Mouse (Mus musculus): Measurements from ENCODE around the gene Bcl2a1a. TPM values are rescaled to one million over a fixed set of nuclear protein-coding genes. Genes with fewer than 3 reads are reported as not detected.
"Not testable (repeated sequence)": the region's sequence is repeated elsewhere in the genome, so short reads cannot be mapped to it uniquely, and the experiment has no call there.

The Bcl2a1a gene
- polyA plus RNA-seq (2015; fragmentation: Nextera tagmentation; extraction: Ambion mirVana) = 0.35 and 0.83 TPM in 2 replicates

DNA sequence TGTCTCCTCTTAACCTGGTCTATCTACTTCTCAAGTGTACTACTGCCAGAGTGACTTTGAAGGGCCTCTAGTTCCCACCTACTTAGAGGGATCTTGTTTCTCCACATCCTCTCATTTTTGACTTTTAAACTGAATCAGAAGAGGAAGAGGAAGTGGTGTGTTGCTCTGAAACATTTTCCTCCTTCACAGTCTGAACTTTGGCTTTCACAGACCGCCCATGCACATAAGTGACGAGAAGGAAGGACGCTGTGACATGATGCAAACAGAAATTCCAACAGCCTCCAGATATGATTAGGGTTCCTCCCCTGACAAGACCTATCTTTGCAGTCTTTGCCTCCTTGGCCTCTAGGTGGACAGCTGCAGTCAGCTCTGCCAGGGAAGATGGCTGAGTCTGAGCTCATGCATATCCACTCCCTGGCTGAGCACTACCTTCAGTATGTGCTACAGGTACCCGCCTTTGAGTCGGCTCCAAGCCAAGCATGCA is at the start of gene Bcl2a1a:
Gene Bcl2a1a (plus strand): TSS at position 231 of the 484 bp plus-strand sequence.
- H3K36me3 ChIP-seq (replicated peaks); H3K9ac ChIP-seq; H3K27me3 ChIP-seq; H3K9me3 ChIP-seq (replicated peaks); H3K4me3 ChIP-seq (replicated peaks); H3K4me1 ChIP-seq (replicated peaks); H3K27ac ChIP-seq (replicated peaks); H3K4me2 ChIP-seq: not testable (repeated sequence)
- ATAC-seq (ENCODE audit: insufficient read depth) = peak; percentile 49; the same call in 1 of the 2 replicates
- 50% methylated on average over 5 of the region's 5 CpGs for WGBS (ENCODE audit: insufficient replicate concordance)

- not testable (repeated sequence) for H3K9ac ChIP-seq; H3K36me3 ChIP-seq (replicated peaks); H3K4me1 ChIP-seq (replicated peaks); H3K27ac ChIP-seq (replicated peaks); H3K4me3 ChIP-seq (replicated peaks); H3K4me2 ChIP-seq; H3K9me3 ChIP-seq (replicated peaks); ATAC-seq (ENCODE audit: insufficient read depth); H3K27me3 ChIP-seq
- WGBS (ENCODE audit: insufficient replicate concordance) = 40% methylated on average over 5 of the region's 5 CpGs
Observed at GRCm38 (mm10) chr9:88916576-88916975, 40.1 kb upstream of the Bcl2a1a start.

DNA sequence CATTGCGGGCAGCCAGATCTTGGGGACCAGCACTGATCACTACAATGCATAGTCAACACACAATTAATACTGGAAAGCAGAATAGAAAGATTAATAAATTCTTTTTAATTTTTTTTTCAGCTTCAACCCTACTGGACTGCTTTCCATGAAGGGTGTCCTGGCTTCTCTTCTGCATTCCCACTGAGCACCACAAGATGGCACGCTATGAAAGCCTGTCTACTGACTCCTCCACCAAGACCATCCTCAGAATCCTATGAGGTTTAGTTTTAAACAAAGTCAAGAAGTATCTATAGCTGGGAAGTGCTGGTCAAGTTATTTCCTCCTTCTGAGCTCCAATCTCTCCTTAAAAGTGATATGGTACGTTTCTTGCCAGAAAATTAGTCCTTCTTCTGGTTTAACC is 18.4 kb upstream of the Bcl2a1a start:
- not testable (repeated sequence) for H3K36me3 ChIP-seq (replicated peaks); H3K4me2 ChIP-seq; H3K27me3 ChIP-seq; H3K4me1 ChIP-seq (replicated peaks); H3K27ac ChIP-seq (replicated peaks); H3K9me3 ChIP-seq (replicated peaks); H3K9ac ChIP-seq; ATAC-seq (ENCODE audit: insufficient read depth); H3K4me3 ChIP-seq (replicated peaks)
- WGBS (ENCODE audit: insufficient replicate concordance) = 11% methylated on average over 2 of the region's 3 CpGs

GRCm38 (mm10) chr9:88951466-88951865 is 5.2 kb upstream of the Bcl2a1a start:
- not testable (repeated sequence) for H3K4me2 ChIP-seq; H3K27me3 ChIP-seq; ATAC-seq (ENCODE audit: insufficient read depth); H3K9me3 ChIP-seq (replicated peaks); H3K36me3 ChIP-seq (replicated peaks); H3K27ac ChIP-seq (replicated peaks); H3K4me1 ChIP-seq (replicated peaks); H3K4me3 ChIP-seq (replicated peaks); H3K9ac ChIP-seq

DNA sequence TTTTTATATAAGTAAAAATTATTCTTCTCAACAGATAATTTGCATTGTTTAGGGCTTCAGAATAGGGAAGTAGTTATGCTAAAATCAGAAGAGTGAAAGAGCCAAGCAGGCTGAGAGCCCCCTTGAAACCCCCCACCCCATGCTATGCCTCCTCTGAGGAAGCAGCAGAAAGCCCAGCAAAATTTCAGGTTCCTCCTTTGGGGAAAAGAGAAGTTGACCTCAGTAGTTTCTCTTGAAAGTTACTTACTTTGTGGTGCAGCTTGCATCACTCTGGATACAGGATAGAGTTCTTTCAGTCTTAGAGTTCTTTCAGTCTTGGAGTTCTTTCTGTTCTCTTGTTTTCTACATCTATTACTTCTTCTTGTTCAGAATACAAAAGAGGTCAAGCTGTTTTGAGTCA is 3.5 kb upstream of the Bcl2a1a start:
- H3K27ac ChIP-seq (replicated peaks); H3K9me3 ChIP-seq (replicated peaks); H3K9ac ChIP-seq; H3K4me1 ChIP-seq (replicated peaks); H3K27me3 ChIP-seq; ATAC-seq (ENCODE audit: insufficient read depth); H3K4me3 ChIP-seq (replicated peaks); H3K4me2 ChIP-seq; H3K36me3 ChIP-seq (replicated peaks): not testable (repeated sequence)

DNA sequence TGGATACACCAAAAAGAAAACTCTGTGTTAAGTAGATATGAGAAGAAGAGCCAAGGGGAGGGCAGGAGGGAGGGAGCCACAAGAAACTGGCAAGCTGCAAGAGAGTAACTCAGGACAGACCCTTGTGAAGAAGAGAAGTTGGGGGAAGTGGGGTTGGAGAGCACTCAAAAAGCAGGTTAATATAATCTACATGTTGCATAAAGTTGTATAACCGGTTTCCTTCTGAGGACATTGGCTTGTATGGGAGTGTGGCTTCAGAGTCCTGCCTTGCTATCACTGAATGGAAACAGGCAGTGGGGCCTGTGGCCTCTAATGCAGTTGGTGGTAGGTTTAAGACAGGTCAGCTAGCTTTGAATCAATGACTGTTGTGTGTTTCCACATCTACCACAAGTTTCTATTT is 1.5 kb upstream of the Bcl2a1a start:
- not testable (repeated sequence) for ATAC-seq (ENCODE audit: insufficient read depth)
- WGBS (ENCODE audit: insufficient replicate concordance) = 43% methylated on average over 1 of the region's 1 CpGs

GRCm38 (mm10) chr9:88956035-88956434 is 665 bp upstream of the Bcl2a1a start:
- H3K4me1 ChIP-seq (replicated peaks); ATAC-seq (ENCODE audit: insufficient read depth); H3K9me3 ChIP-seq (replicated peaks); H3K27me3 ChIP-seq; H3K4me2 ChIP-seq; H3K4me3 ChIP-seq (replicated peaks); H3K9ac ChIP-seq; H3K27ac ChIP-seq (replicated peaks); H3K36me3 ChIP-seq (replicated peaks): not testable (repeated sequence)
- 78% methylated on average over 3 of the region's 4 CpGs for WGBS (ENCODE audit: insufficient replicate concordance)

More for the DNA sequence above, 1.5 kb upstream of the Bcl2a1a start:
- not testable (repeated sequence) for H3K27me3 ChIP-seq; H3K9me3 ChIP-seq (replicated peaks); H3K36me3 ChIP-seq (replicated peaks); H3K27ac ChIP-seq (replicated peaks); H3K4me2 ChIP-seq; H3K4me3 ChIP-seq (replicated peaks); H3K9ac ChIP-seq; H3K4me1 ChIP-seq (replicated peaks)

DNA sequence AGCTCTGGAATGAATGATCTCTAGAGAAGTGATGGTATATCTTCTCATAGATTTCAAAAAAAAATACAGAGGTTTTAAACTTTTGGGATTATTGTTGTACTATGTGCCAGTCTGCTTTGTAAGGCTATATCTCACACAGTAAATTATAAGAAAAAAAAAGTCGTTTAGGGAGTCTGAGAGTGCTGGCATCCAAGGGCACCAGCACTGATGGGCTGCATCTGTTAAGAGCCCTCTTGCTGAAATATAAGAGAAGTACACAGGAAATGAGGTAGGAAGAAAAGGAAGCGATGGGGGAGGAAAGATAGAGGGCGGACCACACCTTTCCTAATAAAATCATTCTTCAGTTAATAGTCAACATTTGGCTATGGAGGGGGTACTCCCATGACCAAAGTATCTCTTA is 2.2 kb downstream of the Bcl2a1a start:
- Histone ChIP-seq H3K36me3 (replicated peaks) (no peaks in the 10 kb centered on the region), H3K27ac (replicated peaks) (no peak overlapping the region)

DNA sequence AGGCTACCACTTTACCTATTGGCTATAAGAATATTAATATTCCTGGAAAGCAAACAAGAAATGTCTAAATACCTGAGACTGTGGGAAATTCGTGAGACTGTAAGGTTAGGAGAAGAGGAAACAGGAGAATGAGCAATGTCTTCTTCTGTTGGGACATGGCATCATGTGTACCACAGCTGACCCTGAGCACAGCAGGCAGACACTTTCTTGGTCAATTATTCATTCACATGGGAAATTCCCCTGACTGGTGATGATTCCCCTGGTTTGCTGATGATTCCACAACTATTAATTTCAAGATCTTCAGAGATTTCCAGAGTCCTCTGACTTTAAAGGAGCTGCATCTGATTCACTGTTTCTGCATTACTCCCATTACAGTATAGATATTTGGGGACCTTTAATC is 3.3 kb downstream of the Bcl2a1a start:
- H3K27ac ChIP-seq (replicated peaks); ATAC-seq (ENCODE audit: insufficient read depth); H3K4me3 ChIP-seq (replicated peaks); H3K27me3 ChIP-seq; H3K36me3 ChIP-seq (replicated peaks); H3K4me2 ChIP-seq; H3K4me1 ChIP-seq (replicated peaks); H3K9me3 ChIP-seq (replicated peaks); H3K9ac ChIP-seq: not testable (repeated sequence)
- WGBS (ENCODE audit: insufficient replicate concordance) = 43% methylated on average over 1 of the region's 1 CpGs

More for the DNA sequence above, 2.2 kb downstream of the Bcl2a1a start:
- WGBS (ENCODE audit: insufficient replicate concordance) = 54% methylated on average over 3 of the region's 3 CpGs
- Histone ChIP-seq H3K27me3 (no peaks in the 10 kb centered on the region), H3K4me1 (replicated peaks) (no peaks in the 10 kb centered on the region), H3K9me3 (replicated peaks) (no peaks in the 10 kb centered on the region), H3K4me3 (replicated peaks) (no peak overlapping the region), H3K9ac (no peak overlapping the region), H3K4me2 (no peak overlapping the region)
- ATAC-seq (ENCODE audit: insufficient read depth) = no peak

DNA sequence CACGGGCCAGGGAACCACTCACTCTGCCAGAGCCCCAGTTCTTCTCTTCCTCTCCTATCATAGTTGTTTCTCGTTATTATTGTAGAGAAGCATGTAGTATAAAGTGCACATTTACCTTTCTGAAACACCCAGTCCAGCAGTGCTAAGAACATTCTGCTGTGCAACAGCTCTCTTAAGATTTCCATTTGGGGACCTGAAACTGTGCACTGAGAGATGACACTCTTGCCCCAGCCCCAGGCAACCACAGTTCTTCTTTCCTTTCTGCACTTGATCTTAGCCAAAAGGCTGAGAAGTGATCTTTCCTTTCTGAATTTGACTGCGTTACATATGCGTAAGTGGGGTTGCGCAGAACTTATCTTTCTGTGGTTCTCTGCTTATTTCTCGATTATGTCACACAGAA is 9.8 kb downstream of the Bcl2a1a start:
- not testable (repeated sequence) for H3K9ac ChIP-seq; H3K4me2 ChIP-seq; H3K27me3 ChIP-seq; ATAC-seq (ENCODE audit: insufficient read depth); H3K4me3 ChIP-seq (replicated peaks); H3K9me3 ChIP-seq (replicated peaks); H3K27ac ChIP-seq (replicated peaks); H3K4me1 ChIP-seq (replicated peaks); H3K36me3 ChIP-seq (replicated peaks)
- 83% methylated on average over 1 of the region's 6 CpGs for WGBS (ENCODE audit: insufficient replicate concordance)

- WGBS (ENCODE audit: insufficient replicate concordance) = 71% methylated on average over 2 of the region's 2 CpGs
- not testable (repeated sequence) for H3K9ac ChIP-seq; H3K4me1 ChIP-seq (replicated peaks); ATAC-seq (ENCODE audit: insufficient read depth); H3K27me3 ChIP-seq; H3K36me3 ChIP-seq (replicated peaks); H3K27ac ChIP-seq (replicated peaks); H3K4me3 ChIP-seq (replicated peaks); H3K9me3 ChIP-seq (replicated peaks); H3K4me2 ChIP-seq
Observed at GRCm38 (mm10) chr9:88969502-88969901, 12.8 kb downstream of the Bcl2a1a start.

GRCm38 (mm10) chr9:88976875-88977274 is 20.2 kb downstream of the Bcl2a1a start:
- H3K27ac ChIP-seq (replicated peaks); H3K4me2 ChIP-seq; H3K27me3 ChIP-seq; H3K4me3 ChIP-seq (replicated peaks); ATAC-seq (ENCODE audit: insufficient read depth); H3K9ac ChIP-seq; H3K9me3 ChIP-seq (replicated peaks); H3K36me3 ChIP-seq (replicated peaks); H3K4me1 ChIP-seq (replicated peaks): not testable (repeated sequence)
- 45% methylated on average over 4 of the region's 4 CpGs for WGBS (ENCODE audit: insufficient replicate concordance)
